Mouse (Mus musculus): ENCODE measurements around the gene Sgpl1.

Sgpl1 gene

GRCm38 (mm10) chr10:61147157-61148040 lies at the start of gene Sgpl1:
TSS of gene Sgpl1 (minus strand) at chr10:61147703.
- in situ Hi-C loops (cut with MboI; ENCODE audit: low pct_unique_long_range_greater_than_20kb in 1 of 2, low sequenced_read_pairs in 2 of 2, unreplicated experiment in 1 of 2), result no loop called here

GRCm38 (mm10) chr10:61195718-61196291 lies 48.3 kb upstream of the Sgpl1 start:
- in situ Hi-C loops (cut with MboI; ENCODE audit: low pct_unique_long_range_greater_than_20kb in 1 of 2, low sequenced_read_pairs in 2 of 2, unreplicated experiment in 1 of 2), result loop anchor here in 1 of 2 experiments (5.0 kb wide), 1 partner anchor 136 kb away; no protein-coding TSS in a partner anchor

- in situ Hi-C loops (cut with MboI; ENCODE audit: low pct_unique_long_range_greater_than_20kb in 1 of 2, low sequenced_read_pairs in 2 of 2, unreplicated experiment in 1 of 2), result loop anchor here in 1 of 2 experiments (5.0 kb wide), 1 partner anchor 137 kb away; no protein-coding TSS in a partner anchor
These were observed 47.7 kb upstream of the Sgpl1 start for GRCm38 (mm10) chr10:61195216-61195615.

GRCm38 (mm10) chr10:61194611-61195010 lies 47.1 kb upstream of the Sgpl1 start:
- in situ Hi-C loops (cut with MboI; ENCODE audit: low pct_unique_long_range_greater_than_20kb in 1 of 2, low sequenced_read_pairs in 2 of 2, unreplicated experiment in 1 of 2), result loop anchor here in 1 of 2 experiments (5.0 kb wide), 1 partner anchor 138 kb away; no protein-coding TSS in a partner anchor

GRCm38 (mm10) chr10:61188010-61188409 lies 40.5 kb upstream of the Sgpl1 start:
- in situ Hi-C loops (cut with MboI; ENCODE audit: low pct_unique_long_range_greater_than_20kb in 1 of 2, low sequenced_read_pairs in 2 of 2, unreplicated experiment in 1 of 2), result no loop called here

GRCm38 (mm10) chr10:61187001-61187400 lies 39.5 kb upstream of the Sgpl1 start:
- in situ Hi-C loops (cut with MboI; ENCODE audit: low pct_unique_long_range_greater_than_20kb in 1 of 2, low sequenced_read_pairs in 2 of 2, unreplicated experiment in 1 of 2), result no loop called here

- in situ Hi-C loops (cut with MboI; ENCODE audit: low pct_unique_long_range_greater_than_20kb in 1 of 2, low sequenced_read_pairs in 2 of 2, unreplicated experiment in 1 of 2), result no loop called here
These were observed 32.4 kb upstream of the Sgpl1 start for GRCm38 (mm10) chr10:61179927-61180326.

- in situ Hi-C loops (cut with MboI; ENCODE audit: low pct_unique_long_range_greater_than_20kb in 1 of 2, low sequenced_read_pairs in 2 of 2, unreplicated experiment in 1 of 2), result no loop called here
These were observed 31.2 kb upstream of the Sgpl1 start for GRCm38 (mm10) chr10:61178687-61179086.

- in situ Hi-C loops (cut with MboI; ENCODE audit: low pct_unique_long_range_greater_than_20kb in 1 of 2, low sequenced_read_pairs in 2 of 2, unreplicated experiment in 1 of 2), result no loop called here
These were observed 30.2 kb upstream of the Sgpl1 start for GRCm38 (mm10) chr10:61177751-61178150.

DNA sequence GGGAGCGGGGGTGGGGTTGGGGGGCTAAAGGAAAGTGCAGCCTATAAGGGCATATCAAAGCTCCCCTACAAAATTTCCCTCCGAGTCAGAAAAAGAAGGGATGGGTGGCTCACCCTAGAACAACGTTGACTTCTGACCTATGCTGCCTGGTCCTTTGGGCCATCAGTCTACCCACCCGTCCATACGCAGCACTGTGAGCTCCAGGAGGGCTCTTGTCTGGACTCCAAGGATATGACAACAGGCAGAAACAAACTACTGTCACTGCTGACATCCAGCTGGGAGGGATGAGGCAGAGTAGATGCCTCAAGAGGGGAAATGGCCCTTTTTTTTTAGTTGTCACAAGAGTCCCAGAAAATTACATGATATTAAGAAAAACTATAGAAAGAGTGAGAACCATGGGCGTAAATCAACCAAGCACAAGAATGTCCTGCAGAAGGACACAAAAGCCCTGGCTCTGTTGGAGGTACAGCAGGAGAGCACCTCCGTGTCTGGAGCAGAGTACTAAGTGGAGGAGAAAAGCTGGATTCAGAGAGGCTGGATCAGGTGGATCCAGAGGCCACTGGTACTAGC lies 28.8 kb upstream of the Sgpl1 start:
- in situ Hi-C loops (cut with MboI; ENCODE audit: low pct_unique_long_range_greater_than_20kb in 1 of 2, low sequenced_read_pairs in 2 of 2, unreplicated experiment in 1 of 2), result no loop called here

DNA sequence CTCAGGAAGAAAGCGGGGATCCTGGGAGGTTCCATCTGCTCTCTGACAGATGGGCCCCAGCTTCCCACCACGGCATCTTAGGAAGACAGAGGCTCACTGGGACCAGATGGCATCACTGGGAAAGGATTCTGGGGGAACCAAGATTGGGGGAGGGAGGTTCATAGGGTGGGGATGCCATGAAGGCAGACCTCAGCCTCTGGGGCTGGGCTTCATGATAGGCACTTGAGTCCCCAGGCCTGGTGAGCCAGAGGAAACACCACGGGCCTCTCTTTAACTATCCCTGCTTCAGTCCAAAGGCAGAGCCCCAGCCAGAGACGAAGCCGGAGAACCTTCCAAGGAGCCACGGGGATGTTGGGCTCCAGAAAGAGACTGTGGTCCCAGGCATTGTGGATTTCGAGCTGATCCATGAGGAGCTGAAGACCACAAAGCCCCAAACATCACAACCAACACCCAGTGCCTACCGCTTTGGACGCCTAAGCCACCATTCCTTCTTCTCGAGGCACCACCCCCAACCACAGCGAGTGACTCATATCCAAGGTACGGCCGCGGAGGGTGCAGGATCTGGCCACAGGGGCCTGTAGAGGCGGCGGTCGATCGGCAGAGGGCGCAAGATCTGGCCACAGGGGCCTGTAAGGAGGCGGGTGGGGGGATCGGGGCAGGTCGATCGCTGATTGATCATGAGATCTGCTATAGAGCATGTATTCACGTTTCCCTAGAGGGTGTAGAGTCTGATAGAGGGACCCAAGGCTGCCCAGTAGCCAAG lies 28.1 kb upstream of the Sgpl1 start:
- in situ Hi-C loops (cut with MboI; ENCODE audit: low pct_unique_long_range_greater_than_20kb in 1 of 2, low sequenced_read_pairs in 2 of 2, unreplicated experiment in 1 of 2), result no loop called here

GRCm38 (mm10) chr10:61174711-61175441 lies 27.4 kb upstream of the Sgpl1 start:
- in situ Hi-C loops (cut with MboI; ENCODE audit: low pct_unique_long_range_greater_than_20kb in 1 of 2, low sequenced_read_pairs in 2 of 2, unreplicated experiment in 1 of 2), result no loop called here

DNA sequence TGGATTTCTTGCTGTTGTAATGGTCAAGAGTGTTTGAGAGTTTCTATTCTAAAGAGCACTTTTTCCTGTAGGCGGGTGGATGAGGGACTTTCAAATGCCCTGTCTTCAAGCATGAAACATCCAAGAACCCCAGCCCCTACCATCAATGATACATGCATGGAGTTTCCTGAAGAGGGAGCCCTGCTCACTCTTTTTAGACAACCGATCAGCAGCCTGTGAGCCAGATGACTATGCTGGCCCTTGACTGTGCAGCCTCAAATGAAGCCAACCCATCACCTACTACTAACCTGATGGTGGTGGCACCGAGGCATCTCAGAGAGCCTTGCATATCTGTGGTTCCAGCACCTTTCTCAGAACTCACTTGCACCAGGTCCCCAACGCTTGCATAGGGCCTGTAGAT lies 25.0 kb upstream of the Sgpl1 start:
- in situ Hi-C loops (cut with MboI; ENCODE audit: low pct_unique_long_range_greater_than_20kb in 1 of 2, low sequenced_read_pairs in 2 of 2, unreplicated experiment in 1 of 2), result no loop called here

DNA sequence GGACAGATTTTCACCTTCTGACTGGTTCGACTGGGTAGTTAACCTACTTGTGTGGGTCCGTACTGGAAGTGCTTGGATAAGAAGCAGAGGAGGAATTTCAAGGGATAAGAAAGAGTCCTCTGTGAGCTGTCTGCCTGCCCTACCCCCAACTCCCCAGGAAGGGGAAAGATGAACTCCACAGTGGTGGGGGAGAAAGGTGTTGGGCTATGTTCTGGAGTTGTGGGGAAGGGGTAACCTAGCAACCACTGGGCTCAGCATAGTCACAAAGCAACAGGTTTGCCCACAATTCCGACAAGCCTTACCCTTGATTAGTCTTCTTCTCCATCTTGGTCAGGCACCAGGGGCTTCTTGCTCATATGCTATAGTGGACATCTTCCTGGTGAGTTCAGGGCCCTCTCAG lies 24.2 kb upstream of the Sgpl1 start, which contains the start of gene Tbata:
Gene Tbata (plus strand): TSS at position 301 of the 400 bp plus-strand sequence.
- in situ Hi-C loops (cut with MboI; ENCODE audit: low pct_unique_long_range_greater_than_20kb in 1 of 2, low sequenced_read_pairs in 2 of 2, unreplicated experiment in 1 of 2), result no loop called here

- in situ Hi-C loops (cut with MboI; ENCODE audit: low pct_unique_long_range_greater_than_20kb in 1 of 2, low sequenced_read_pairs in 2 of 2, unreplicated experiment in 1 of 2), result no loop called here
These were observed 20.9 kb upstream of the Sgpl1 start for GRCm38 (mm10) chr10:61168393-61168792.

GRCm38 (mm10) chr10:61167333-61168096 lies 20.0 kb upstream of the Sgpl1 start:
- in situ Hi-C loops (cut with MboI; ENCODE audit: low pct_unique_long_range_greater_than_20kb in 1 of 2, low sequenced_read_pairs in 2 of 2, unreplicated experiment in 1 of 2), result no loop called here

DNA sequence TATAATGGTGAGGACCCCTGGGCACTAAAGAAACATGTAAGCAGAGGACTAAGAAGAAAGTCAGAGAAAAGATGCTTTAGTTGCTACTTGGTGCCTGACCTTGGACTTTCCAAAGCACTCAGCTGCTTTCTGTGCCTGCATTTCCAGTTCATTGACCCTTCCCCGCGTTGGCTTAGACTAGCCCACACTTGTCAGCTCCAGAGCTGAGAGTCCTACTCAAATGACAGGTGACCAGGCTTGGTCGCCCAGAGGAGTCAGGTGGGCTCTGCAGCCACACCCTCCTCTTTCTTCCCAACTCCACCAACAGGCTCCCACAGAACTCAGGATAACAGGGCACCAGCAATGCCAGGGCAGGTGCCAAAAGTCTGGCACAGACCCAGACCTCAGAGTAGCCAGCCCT lies 14.9 kb upstream of the Sgpl1 start:
- in situ Hi-C loops (cut with MboI; ENCODE audit: low pct_unique_long_range_greater_than_20kb in 1 of 2, low sequenced_read_pairs in 2 of 2, unreplicated experiment in 1 of 2), result no loop called here
